Mouse (Mus musculus): Measurements from ENCODE around the gene Rgs17. TPM values are rescaled to one million over a fixed set of nuclear protein-coding genes. Genes with fewer than 3 reads are reported as not detected.
"Not testable (repeated sequence)": the region's sequence is repeated elsewhere in the genome, so short reads cannot be mapped to it uniquely, and the experiment has no call there.

Gene Rgs17
- total RNA-seq (2022), result 10 to 100 TPM; 56.4 to 66.4 (median 58.1) TPM

DNA sequence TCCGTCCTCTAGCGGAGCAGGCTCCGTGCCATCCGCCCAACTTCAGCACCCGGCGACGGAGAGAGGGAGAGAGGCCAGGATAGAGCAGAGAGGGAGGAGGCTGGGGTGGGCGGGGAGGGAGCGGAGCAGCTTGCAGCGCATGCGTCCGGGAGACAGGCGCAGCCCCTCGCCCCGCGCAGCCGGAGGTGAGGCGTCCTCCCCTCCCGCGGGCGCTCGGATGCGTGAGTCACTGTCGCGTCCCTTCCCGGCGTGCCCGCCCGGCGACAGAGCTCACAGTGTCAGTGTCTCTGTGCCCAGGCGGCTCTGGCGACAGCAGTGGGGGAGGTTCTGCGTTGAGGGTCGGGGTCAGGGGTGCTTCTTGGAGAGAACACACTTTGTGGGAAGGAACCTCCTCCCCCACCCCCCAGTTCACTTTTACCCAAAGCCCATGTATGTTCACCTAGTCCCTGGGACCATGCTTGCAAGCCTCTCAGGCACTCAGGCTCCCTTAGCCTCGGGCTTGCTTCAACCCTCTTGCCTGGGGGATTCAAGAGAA, at the start of gene Rgs17:
Gene Rgs17, minus strand, starts transcription at position 107 of the 535 bp plus-strand sequence.
- DNase-seq (ENCODE audit: low spot score in 2 of 2), result peak; percentile 48 to 80

- no peak for DNase-seq (ENCODE audit: low spot score in 2 of 2)
Observed at GRCm38 (mm10) chr10:5967655-5968054, 45.5 kb upstream of the Rgs17 start.

DNA sequence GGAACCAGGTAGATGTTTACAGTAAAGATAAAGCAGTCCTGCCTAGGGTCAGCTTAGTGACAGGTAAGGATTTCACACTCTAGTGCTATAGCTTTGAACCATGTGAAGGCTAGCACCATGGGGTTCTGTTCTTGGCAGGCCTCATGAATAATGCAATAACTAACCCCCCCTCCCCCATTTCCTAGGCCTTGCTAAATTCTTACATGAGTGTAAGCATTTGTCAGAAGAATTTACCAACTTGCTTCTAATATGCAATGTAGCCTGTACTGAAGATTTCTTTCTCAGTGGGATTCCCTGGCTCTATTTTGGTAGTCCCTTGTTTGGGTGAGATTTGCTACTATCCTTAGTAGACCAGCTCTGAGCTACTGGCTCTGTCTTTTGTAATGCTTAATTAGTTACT, 31.6 kb upstream of the Rgs17 start:
- DNase-seq (ENCODE audit: low spot score in 2 of 2), result not testable (repeated sequence)

GRCm38 (mm10) chr10:5924261-5924660, 2.1 kb upstream of the Rgs17 start:
- no peak for DNase-seq (ENCODE audit: low spot score in 2 of 2)

- peak in 1 of 2 experiments; percentile 37 for DNase-seq (ENCODE audit: low spot score in 2 of 2)
Observed at GRCm38 (mm10) chr10:5923096-5923495, 896 bp upstream of the Rgs17 start.

DNA sequence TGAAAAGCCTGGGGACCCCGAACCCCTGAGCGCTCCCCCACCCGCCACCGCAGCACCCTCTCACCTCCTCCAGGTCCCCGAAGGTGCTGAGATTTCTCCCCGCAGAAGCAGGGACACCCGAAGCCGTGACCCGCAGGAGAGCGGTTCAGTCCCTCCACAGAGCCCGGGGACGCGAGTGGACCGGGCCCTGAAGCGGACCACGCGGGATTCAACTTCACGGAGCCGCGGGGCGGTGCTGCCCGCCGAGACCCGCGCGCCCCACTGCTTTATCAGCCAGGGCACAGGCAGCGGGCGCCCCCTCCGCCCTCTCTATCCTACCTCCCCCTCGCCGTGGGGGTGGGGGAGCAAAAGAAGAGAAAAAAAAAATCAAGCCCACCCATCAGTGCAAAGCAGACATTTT, 429 bp downstream of the Rgs17 start:
- DNase-seq (ENCODE audit: low spot score in 2 of 2), result no peak

- peak; percentile 19 to 28 for DNase-seq (ENCODE audit: low spot score in 2 of 2)
Observed at GRCm38 (mm10) chr10:5921031-5921551, 1.1 kb downstream of the Rgs17 start.

DNA sequence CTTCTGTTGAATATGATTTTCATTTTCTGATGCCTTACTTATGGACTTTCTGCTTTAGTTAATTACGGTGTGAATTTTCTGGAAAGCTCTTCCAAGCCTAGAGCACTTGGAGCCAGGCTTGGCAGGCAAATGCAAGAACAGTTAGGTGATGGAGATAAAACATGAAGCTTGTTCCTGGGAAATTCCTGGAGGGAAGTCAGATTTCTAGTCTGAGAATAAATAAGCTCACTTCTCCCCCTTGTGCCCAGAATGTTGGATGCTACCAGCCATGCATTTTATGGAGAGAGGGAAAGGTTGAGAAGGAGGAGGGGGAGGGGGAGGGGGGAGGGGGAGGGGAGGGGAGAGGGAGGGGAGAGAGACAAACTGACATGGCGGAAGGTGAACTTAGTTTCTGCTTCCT, 17.8 kb downstream of the Rgs17 start:
- DNase-seq (ENCODE audit: low spot score in 2 of 2), result no peak

GRCm38 (mm10) chr10:5901777-5902176, 20.4 kb downstream of the Rgs17 start:
- no peak for DNase-seq (ENCODE audit: low spot score in 2 of 2)

DNA sequence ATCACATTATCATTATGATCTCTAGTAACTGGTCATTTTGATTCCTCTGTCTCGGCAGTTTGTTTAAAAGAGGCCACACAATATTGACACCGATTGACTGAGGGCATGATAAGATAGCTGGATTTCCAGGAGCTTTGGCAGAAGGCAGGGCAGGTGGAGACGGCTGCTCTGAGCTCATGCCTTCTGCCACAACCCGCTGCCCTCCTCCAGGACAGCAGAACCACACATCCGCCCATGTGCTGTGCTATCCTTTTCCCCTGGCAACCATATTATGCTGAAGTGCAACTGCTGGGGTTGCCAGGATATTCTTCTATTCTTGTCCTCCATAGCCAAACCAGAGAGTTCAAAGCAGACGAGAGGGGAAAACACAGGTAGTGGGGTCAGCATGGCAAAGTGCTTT, 21.5 kb downstream of the Rgs17 start:
- no peak for DNase-seq (ENCODE audit: low spot score in 2 of 2)

- DNase-seq (ENCODE audit: low spot score in 2 of 2), result peak in 1 of 2 experiments; percentile 47
Observed at GRCm38 (mm10) chr10:5877106-5877505, 45.1 kb downstream of the Rgs17 start.

- no peak for DNase-seq (ENCODE audit: low spot score in 2 of 2)
Observed at GRCm38 (mm10) chr10:5871081-5871480, 51.1 kb downstream of the Rgs17 start.

DNA sequence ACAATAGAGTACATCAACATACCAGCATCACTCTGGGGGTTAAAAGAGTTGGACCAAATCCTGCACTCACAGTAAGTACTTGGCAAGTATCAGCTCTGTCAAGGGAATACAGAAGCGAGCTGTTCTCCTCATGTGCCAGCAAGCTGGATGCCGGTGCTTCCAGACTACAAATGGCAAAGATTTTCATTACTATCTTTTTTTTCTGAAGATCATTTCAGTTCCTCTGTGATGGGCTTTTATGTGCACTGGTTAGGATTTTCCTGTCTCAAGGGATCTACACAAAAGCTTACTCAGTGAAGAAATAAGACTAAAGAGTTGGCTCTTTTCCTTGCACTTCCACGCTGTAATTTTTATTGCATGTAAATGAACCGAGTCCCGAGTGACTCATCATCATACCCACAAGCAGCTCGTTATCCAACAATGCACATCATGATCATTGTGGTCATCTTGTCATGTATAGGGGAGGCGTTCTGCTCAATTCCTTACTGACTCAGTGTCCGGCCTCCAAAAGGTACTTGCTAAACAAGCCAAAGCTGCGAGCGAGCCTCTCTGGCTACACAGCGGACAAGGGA, 54.1 kb downstream of the Rgs17 start:
- DNase-seq (ENCODE audit: low spot score in 2 of 2), result peak in 1 of 2 experiments; percentile 37

DNA sequence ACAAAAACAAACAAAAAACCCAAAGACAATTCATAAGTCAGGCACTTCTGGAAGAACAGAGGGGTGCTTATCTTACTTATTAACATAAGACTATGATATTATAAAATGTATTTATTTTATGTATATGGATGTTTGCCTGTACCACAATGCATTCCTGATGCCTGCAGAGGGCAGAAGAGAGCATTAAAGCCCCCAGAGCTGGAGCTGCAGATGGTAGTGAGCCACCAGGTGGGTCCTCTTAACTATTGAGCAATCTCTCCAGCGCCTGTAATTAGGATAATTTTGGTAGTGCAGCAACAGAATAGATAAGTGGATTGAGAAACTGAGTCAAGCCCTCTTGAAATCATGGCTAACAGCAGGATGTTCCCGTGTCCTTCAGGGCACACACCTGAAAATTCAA, 56.2 kb downstream of the Rgs17 start:
- no peak for DNase-seq (ENCODE audit: low spot score in 2 of 2)

GRCm38 (mm10) chr10:5862669-5863068, 59.5 kb downstream of the Rgs17 start:
- no peak for DNase-seq (ENCODE audit: low spot score in 2 of 2)

DNA sequence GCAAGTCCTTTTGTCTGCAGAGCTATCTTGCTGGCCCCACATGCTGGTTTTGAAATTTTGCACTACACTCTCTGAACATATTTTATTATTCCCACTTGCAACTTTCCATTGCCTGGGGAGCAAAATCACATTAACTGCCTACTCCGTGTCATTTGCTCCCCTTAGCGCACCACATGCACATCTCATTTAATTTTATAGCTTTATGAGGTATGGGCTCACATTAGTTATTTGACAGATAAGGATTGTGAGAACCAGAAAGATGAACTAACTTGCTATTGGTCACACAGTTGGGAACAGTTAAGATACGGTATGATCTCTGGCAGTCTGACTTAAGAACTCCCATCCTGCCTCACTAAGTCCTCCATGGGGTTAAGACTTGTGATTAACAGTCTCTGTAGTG, 61.4 kb downstream of the Rgs17 start:
- no peak for DNase-seq (ENCODE audit: low spot score in 2 of 2)

- DNase-seq (ENCODE audit: low spot score in 2 of 2), result no peak
Observed at GRCm38 (mm10) chr10:5859729-5860128, 62.5 kb downstream of the Rgs17 start.

DNA sequence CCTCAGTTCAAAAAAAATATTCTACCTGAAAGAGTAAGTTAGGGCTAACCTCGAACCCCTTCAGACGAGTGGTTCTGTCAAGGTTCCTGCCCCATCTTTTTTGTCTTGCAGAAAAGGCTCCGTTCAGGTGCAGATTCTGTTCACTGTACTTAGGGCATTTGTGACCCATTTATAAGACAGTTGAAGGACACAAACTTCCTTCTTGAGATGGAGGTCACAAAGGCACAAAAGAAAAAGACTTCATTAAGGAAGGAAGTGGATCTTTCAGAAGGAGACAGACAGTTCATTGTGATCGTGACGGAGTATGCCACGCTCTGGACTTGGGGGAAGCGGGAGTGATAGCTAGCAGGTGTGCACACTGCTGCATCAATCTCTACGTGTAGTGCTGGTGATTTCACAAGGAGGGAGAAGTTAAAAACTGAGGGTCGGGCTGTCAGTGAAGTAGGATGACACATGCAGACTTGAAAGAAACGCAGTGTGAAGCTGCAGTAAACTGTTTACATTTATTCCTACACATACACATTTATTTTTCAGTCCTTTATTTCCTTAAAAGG, 64.1 kb downstream of the Rgs17 start:
- no peak for DNase-seq (ENCODE audit: low spot score in 2 of 2)

DNA sequence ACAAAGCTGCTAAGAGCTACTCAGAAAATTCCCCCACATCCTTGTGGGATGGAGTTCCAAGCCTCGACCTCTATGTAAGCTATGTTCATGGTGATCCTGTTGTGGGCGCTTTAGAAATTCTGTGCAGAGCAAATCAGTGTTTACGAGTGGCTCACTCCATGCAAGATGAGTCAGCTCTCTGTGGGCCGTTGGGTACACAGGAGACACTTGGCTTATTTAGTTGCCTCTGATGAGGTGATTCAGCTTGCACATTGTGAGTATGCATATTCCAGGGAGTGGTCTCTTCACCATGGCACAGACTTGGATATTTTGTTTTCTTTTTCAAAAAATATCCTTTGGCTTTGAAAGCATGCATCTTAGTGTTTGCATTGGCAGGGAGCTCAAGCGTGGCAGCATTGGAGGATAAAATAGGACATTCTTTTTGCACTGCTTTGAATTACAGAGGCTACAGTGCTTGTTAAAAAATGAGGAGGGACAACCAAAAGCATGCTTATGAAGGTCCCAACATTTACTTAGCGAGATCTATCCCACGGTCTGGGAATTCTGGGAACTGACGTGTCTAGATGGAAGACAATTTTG, 68.8 kb downstream of the Rgs17 start:
- DNase-seq (ENCODE audit: low spot score in 2 of 2), result peak in 1 of 2 experiments; percentile 56

DNA sequence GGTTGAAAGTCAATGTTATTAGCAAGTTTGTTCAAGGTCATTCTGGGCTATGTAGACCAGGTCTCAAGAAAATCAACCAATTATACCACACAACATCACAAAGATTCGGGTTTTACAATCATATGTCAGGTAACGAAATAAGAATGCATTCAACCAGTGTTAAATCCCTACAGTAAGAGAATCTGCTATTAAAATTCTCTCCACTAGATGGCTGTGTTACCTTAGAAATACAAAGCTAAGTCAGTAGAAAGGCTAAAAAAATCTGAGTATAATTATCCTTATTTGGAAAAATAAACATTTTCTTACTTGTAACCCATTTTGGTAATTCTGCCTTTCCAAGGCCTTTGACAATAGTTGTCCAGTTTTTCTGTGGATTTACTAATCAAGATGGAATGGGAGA, 75.3 kb downstream of the Rgs17 start:
- no peak for DNase-seq (ENCODE audit: low spot score in 2 of 2)

DNA sequence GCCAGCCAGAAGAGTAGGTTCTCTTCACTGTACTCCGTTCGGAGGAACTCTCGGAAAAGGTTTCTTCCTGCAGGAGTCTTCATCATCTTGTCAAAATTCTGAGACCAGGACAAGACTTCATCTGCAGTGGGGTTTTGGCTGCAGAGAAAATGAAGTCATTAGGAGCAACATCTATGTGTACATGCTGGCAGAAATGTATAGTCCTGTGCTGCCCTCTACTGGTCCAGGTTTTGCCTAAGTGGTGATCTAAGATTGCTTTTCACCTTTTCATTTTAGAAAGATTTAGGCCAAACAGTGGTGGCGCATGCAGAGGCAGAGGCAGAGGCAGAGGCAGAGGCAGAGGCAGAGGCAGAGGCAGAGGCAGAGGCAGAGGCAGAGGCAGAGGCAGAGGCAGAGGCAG, 80.8 kb downstream of the Rgs17 start:
- no peak for DNase-seq (ENCODE audit: low spot score in 2 of 2)

DNA sequence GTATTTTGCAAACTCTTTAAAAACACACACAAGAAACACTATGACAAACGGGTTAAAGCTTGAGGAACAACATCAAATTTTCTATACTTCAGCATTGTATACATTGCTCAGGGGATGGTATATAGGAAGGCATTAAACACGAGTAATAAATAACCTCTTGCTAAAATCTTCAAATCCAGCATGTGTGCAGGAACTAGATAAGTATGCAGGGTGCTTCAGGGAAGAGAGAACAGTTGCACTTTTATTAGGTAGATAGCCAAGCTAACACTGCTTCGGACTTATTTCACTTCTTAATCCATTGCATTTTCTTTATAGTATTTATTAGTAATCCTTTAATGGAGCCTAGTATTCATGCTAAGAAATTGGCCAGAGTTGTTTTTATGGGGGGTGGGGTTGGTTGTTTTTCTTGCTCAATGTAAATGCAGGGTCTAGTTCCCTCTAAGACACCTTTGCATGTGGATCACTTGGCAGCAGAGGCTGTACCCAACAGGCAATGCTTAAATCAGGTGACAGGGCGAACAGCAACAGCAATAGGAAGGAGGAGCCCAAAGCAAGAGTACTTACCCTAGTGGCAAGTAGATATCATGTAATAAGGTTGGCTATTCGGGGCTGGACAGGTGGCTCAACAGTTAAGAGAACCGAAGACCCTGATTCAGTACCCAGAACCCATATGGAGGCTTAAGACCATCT, 95.7 kb downstream of the Rgs17 start:
- DNase-seq (ENCODE audit: low spot score in 2 of 2), result no peak
